Mouse (Mus musculus) CH12.LX (cell line): Measurements from ENCODE around the gene Tfdp2. TPM values are rescaled to one million over a fixed set of nuclear protein-coding genes. Genes with fewer than 3 reads are reported as not detected.

Experiments used
- DNase-seq: peaks from one replicate; pipeline ENCODE4 v3.0.0-alpha.2; 2013; ENCODE audit errors: extremely low read depth
- H3K27ac ChIP-seq: 2 replicates; pipeline ENCODE4 v1.5.1; 2012; ENCODE audit warnings: low read depth, mild to moderate bottlenecking, control low read depth, moderate library complexity; ENCODE audit not compliant: insufficient read depth
- H3K27me3 ChIP-seq: replicated peaks from 2 replicates; pipeline ENCODE3; 2012; ENCODE audit warnings: inconsistent platforms
- H3K36me3 ChIP-seq, 2 experiments: replicated peaks in 1 of 2; 2 replicates each; pipeline versions ENCODE3 to v1.6.1; 2012; ENCODE audit warnings: inconsistent platforms in 1 of 2, low read length in 1 of 2, mild to moderate bottlenecking in 1 of 2, mixed read lengths in 1 of 2, moderate library complexity in 1 of 2; ENCODE audit not compliant: control insufficient read depth in 1 of 2, insufficient read depth in 1 of 2
- H3K4me1 ChIP-seq, 2 experiments: 2 replicates each; pipeline ENCODE4 v1.6.1; 2012; ENCODE audit warnings: inconsistent platforms in 1 of 2, moderate library complexity in 1 of 2; ENCODE audit not compliant: insufficient read depth in 2 of 2, control insufficient read depth in 1 of 2
- H3K4me2 ChIP-seq: 2 replicates; pipeline ENCODE4 v1.6.1; 2012; ENCODE audit warnings: low read depth, mild to moderate bottlenecking, control low read depth; ENCODE audit not compliant: poor library complexity, insufficient read depth, severe bottlenecking
- H3K4me3 ChIP-seq, 3 experiments: fragments of 150-350 bp in 1 of 3; sonication (generic) in 1 of 3; replicated peaks in 1 of 3; 2 replicates each; pipeline versions ENCODE3 to v1.5.1; 2011 to 2012; ENCODE audit warnings: low read depth in 2 of 3, low read length in 2 of 3, mild to moderate bottlenecking in 2 of 3, moderate library complexity in 2 of 3, control low read depth in 1 of 3, improper control_type of control experiment in 1 of 3, inconsistent platforms in 1 of 3, mixed read lengths in 1 of 3; ENCODE audit not compliant: poor library complexity in 1 of 3
- H3K79me2 ChIP-seq: replicated peaks from 2 replicates; pipeline ENCODE4 v1.6.1; 2012; ENCODE audit warnings: mild to moderate bottlenecking, moderate library complexity; ENCODE audit not compliant: control insufficient read depth, poor library complexity, insufficient read depth, severe bottlenecking; ENCODE audit errors: extremely low read depth
- H3K9ac ChIP-seq: 2 replicates; pipeline ENCODE4 v1.6.1; 2012; ENCODE audit warnings: low read depth, mild to moderate bottlenecking, control low read depth, moderate library complexity; ENCODE audit not compliant: insufficient read depth
- H3K9me3 ChIP-seq: replicated peaks from 2 replicates; pipeline ENCODE3; 2012; ENCODE audit warnings: low read length, inconsistent platforms, mixed read lengths
- BHLHE40 ChIP-seq: IDR thresholded peaks from 2 replicates; pipeline ENCODE4 v1.6.1; 2011; ENCODE audit warnings: mild to moderate bottlenecking, low read depth, low read length, improper control_type of control experiment
- CHD2 ChIP-seq: IDR thresholded peaks from 2 replicates; pipeline ENCODE4 v1.6.1; 2011; ENCODE audit warnings: low read length, improper control_type of control experiment
- CTCF ChIP-seq, 2 experiments: IDR thresholded peaks in 1 of 2; conservative IDR thresholded peaks in 1 of 2; 2 replicates each; pipeline ENCODE4 v1.5.1; 2011 to 2012; ENCODE audit warnings: low read depth in 2 of 2, low read length in 2 of 2, improper control_type of control experiment in 1 of 2, inconsistent platforms in 1 of 2, mild to moderate bottlenecking in 1 of 2, moderate library complexity in 1 of 2
- E2F4 ChIP-seq: IDR thresholded peaks from 2 replicates; pipeline ENCODE4 v1.6.1; 2011; ENCODE audit warnings: low read depth, low read length, improper control_type of control experiment; ENCODE audit not compliant: insufficient replicate concordance
- ELF1 ChIP-seq: IDR thresholded peaks from 2 replicates; pipeline ENCODE4 v1.6.1; 2014; ENCODE audit warnings: low read depth, mild to moderate bottlenecking, inconsistent platforms, low read length, improper control_type of control experiment
- EP300 ChIP-seq: IDR thresholded peaks from 2 replicates; pipeline ENCODE4 v1.6.1; 2011; ENCODE audit warnings: low read length, improper control_type of control experiment
- ETS1 ChIP-seq: conservative IDR thresholded peaks from 2 replicates; pipeline ENCODE4 v1.6.1; 2012; ENCODE audit warnings: low read depth, mild to moderate bottlenecking, inconsistent platforms, low read length, improper control_type of control experiment, moderate library complexity
- GABPA ChIP-seq: IDR thresholded peaks from 2 replicates; pipeline ENCODE4 v1.6.1; 2012; ENCODE audit warnings: low read depth, low read length, improper control_type of control experiment, inconsistent platforms; ENCODE audit not compliant: insufficient replicate concordance
- HCFC1 ChIP-seq: IDR thresholded peaks from 2 replicates; pipeline ENCODE4 v1.6.1; 2012; ENCODE audit warnings: low read depth, mild to moderate bottlenecking, inconsistent platforms, low read length, improper control_type of control experiment
- IRF4 ChIP-seq: IDR thresholded peaks from 2 replicates; pipeline ENCODE4 v1.6.1; 2014; ENCODE audit warnings: low read depth, mild to moderate bottlenecking, inconsistent platforms, low read length, improper control_type of control experiment
- JUN ChIP-seq: IDR thresholded peaks from 2 replicates; pipeline ENCODE4 v1.6.1; 2011; ENCODE audit warnings: low read depth, mild to moderate bottlenecking, low read length, improper control_type of control experiment, moderate library complexity; ENCODE audit not compliant: insufficient read depth
- JUND ChIP-seq: conservative IDR thresholded peaks from 2 replicates; pipeline ENCODE4 v1.6.1; 2011; ENCODE audit warnings: low read depth, low read length, improper control_type of control experiment
- MAFK ChIP-seq: IDR thresholded peaks from 2 replicates; pipeline ENCODE4 v1.6.1; 2011; ENCODE audit warnings: low read length, improper control_type of control experiment; ENCODE audit not compliant: insufficient replicate concordance
- MAZ ChIP-seq: IDR thresholded peaks from 2 replicates; pipeline ENCODE4 v1.6.1; 2012; ENCODE audit warnings: low read depth, mild to moderate bottlenecking, inconsistent platforms, low read length, improper control_type of control experiment, moderate library complexity
- MEF2A ChIP-seq: IDR thresholded peaks from 2 replicates; pipeline ENCODE4 v1.6.1; 2014; ENCODE audit warnings: low read depth, mild to moderate bottlenecking, inconsistent platforms, low read length, improper control_type of control experiment, borderline replicate concordance
- MXI1 ChIP-seq: IDR thresholded peaks from 2 replicates; pipeline ENCODE4 v1.6.1; 2011; ENCODE audit warnings: mild to moderate bottlenecking, low read depth, low read length, improper control_type of control experiment
- MYC ChIP-seq: IDR thresholded peaks from 2 replicates; pipeline ENCODE4 v1.6.1; 2011; ENCODE audit warnings: low read depth, mild to moderate bottlenecking, improper control_type of control experiment, low read length
- NRF1 ChIP-seq: IDR thresholded peaks from 2 replicates; pipeline ENCODE4 v1.6.1; 2014; ENCODE audit warnings: low read depth, mild to moderate bottlenecking, inconsistent platforms, low read length, improper control_type of control experiment, moderate library complexity
- RAD21 ChIP-seq: IDR thresholded peaks from 2 replicates; pipeline ENCODE4 v1.6.1; 2011; ENCODE audit warnings: low read depth, mild to moderate bottlenecking, low read length, improper control_type of control experiment, moderate library complexity
- SIN3A ChIP-seq: IDR thresholded peaks from 2 replicates; pipeline ENCODE4 v1.6.1; 2012; ENCODE audit warnings: low read length, improper control_type of control experiment, inconsistent platforms
- SMC3 ChIP-seq: IDR thresholded peaks from 2 replicates; pipeline ENCODE4 v1.6.1; 2011; ENCODE audit warnings: low read depth, low read length, improper control_type of control experiment
- TBP ChIP-seq: conservative IDR thresholded peaks from 2 replicates; pipeline ENCODE4 v1.6.1; 2011; ENCODE audit warnings: low read depth, low read length, improper control_type of control experiment
- TCF12 ChIP-seq: IDR thresholded peaks from 2 replicates; pipeline ENCODE4 v1.6.1; 2014; ENCODE audit warnings: low read depth, mild to moderate bottlenecking, inconsistent platforms, low read length, improper control_type of control experiment
- UBTF ChIP-seq: IDR thresholded peaks from 2 replicates; pipeline ENCODE4 v1.6.1; 2012; ENCODE audit warnings: low read depth, mild to moderate bottlenecking, inconsistent platforms, low read length, improper control_type of control experiment, moderate library complexity
- USF1 ChIP-seq: IDR thresholded peaks from 2 replicates; pipeline ENCODE4 v1.6.1; 2014; ENCODE audit warnings: low read depth, mild to moderate bottlenecking, inconsistent platforms, low read length, improper control_type of control experiment
- USF2 ChIP-seq: conservative IDR thresholded peaks from 2 replicates; pipeline ENCODE4 v1.6.1; 2011; ENCODE audit warnings: low read depth, low read length, improper control_type of control experiment
- ZC3H11A ChIP-seq: IDR thresholded peaks from 2 replicates; pipeline ENCODE4 v1.6.1; 2012; ENCODE audit warnings: low read depth, mild to moderate bottlenecking, inconsistent platforms, low read length, improper control_type of control experiment
- ZKSCAN1 ChIP-seq: IDR thresholded peaks from 2 replicates; pipeline ENCODE4 v1.6.1; 2012; ENCODE audit warnings: low read depth, inconsistent platforms, low read length, improper control_type of control experiment, borderline replicate concordance
- ZMIZ1 ChIP-seq: IDR thresholded peaks from 2 replicates; pipeline ENCODE4 v1.6.1; 2012; ENCODE audit warnings: low read depth, mild to moderate bottlenecking, inconsistent platforms, low read length, improper control_type of control experiment
- dilution Hi-C: fragments of 300-500 bp; cut with MboI; formaldehyde crosslinking; loops from 2 replicates; pipeline ENCODE4 v1.14.3; 2020; ENCODE audit warnings: low sequenced_read_pairs; ENCODE audit not compliant: extremely low pct_unique_long_range_greater_than_20kb, extremely low pct_ligation_motif_present
- in situ Hi-C: fragments of 300-500 bp; cut with MboI; formaldehyde crosslinking; loops from 3 replicates; pipeline ENCODE4 v1.14.3; 2019; ENCODE audit warnings: low sequenced_read_pairs, low pct_ligation_motif_present, low pct_unique_long_range_greater_than_20kb, mixed read lengths
- polyA plus RNA-seq: library from polyadenylated mRNA; unstranded; fragments of >175 nt; gene quantifications from 2 replicates; pipeline ENCODE4 v1.2.1, GENCODE M21; 2012; ENCODE audit warnings: low read depth; ENCODE audit not compliant: insufficient read length
- total RNA-seq, 2 experiments: library from RNA; depleted of rRNA; stranded (reverse); fragments of 300-350 nt in 1 of 2; fragments of >200 nt in 1 of 2; gene quantifications; 2 replicates each; pipeline ENCODE4 v1.2.3; 2012 to 2014

The Tfdp2 gene
- total and polyA plus RNA-seq, 3 experiments, result 3.4 to 4.9 (median 4.7) TPM

DNA sequence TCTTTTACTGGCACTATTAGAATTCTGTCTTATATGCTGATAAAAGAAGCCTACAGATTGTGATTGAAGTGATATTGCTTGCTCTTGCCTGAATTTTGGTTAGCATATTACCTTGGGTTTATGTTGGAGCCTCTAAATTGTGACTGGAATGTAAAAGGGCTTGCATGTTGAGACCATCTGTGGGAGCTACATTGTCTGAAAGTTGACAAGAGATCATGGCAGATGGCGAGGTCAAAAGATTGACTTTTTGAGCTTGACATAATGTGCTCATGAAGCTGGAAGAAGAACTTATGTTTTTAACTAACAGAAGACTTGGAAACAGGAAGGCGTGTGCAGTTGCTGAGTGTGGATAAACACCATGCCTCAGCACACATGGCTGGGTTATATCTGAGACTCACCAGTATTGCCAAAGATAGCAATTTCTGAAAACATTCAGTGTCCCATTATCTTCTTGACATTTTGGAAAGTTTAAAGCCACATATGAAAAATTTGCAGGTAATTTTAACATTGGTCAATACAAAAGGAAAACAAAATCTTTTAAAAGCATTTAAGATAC, 23.1 kb downstream of the Tfdp2 start:
- H3K27ac ChIP-seq, result no peak overlapping the region
- no peak overlapping the region for H3K9ac ChIP-seq
- dilution Hi-C loops, result no loop called here
- peaks cover 0 to 2% of the 10 kb centered on the region in 2 experiments; a peak in 1 of 4 replicates for H3K4me1 ChIP-seq
- H3K79me2 ChIP-seq, result no peaks in the 10 kb centered on the region
- no peak overlapping the region for H3K4me2 ChIP-seq
- H3K36me3 ChIP-seq, result no peaks in the 10 kb centered on the region
- H3K4me3 ChIP-seq, result no peak overlapping the region
- TF ChIP-seq HCFC1 (no peak), GABPA (no peak), MXI1 (no peak), JUN (no peak), ZKSCAN1 (no peak), NRF1 (no peak), ZMIZ1 (no peak), USF2 (no peak), ZC3H11A (no peak), MEF2A (no peak), USF1 (no peak), BHLHE40 (no peak), CTCF (conservative IDR thresholded peaks at IDR 0.05 in 1 of 2, IDR thresholded peaks at IDR 0.05 in 1 of 2; ENCODE audit: low read depth in 2 of 2, low read length in 2 of 2) (no peak), CHD2 (no peak), MYC (no peak), E2F4 (no peak), RAD21 (no peak)
- no peaks in the 10 kb centered on the region for H3K27me3 ChIP-seq
- no peak for DNase-seq
- no peaks in the 10 kb centered on the region for H3K9me3 ChIP-seq
- in situ Hi-C loops, result no loop called here

DNA sequence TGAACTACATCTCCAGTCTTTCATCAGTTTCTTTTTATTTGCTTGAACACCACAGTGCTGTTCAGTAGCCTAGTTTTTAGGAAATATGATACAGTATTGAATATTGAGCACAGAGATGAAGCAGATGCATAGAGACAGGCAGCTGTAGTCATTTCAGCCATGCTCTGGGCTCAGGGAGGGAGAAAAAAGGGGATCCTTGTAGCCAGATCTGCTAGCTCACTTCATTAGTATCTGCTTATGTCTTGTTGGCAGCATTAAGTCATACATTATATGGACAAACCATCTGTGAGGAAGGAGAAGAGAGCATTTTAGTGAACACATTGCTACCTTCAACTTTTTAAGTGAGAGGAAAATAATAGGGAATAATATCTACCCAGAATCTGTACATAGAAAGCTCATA, 24.3 kb downstream of the Tfdp2 start:
- no peak overlapping the region for H3K9ac ChIP-seq
- H3K27ac ChIP-seq, result no peak overlapping the region
- DNase-seq, result no peak
- no peak overlapping the region for H3K4me3 ChIP-seq
- dilution Hi-C loops, result no loop called here
- H3K79me2 ChIP-seq, result no peaks in the 10 kb centered on the region
- H3K27me3 ChIP-seq, result no peaks in the 10 kb centered on the region
- TF ChIP-seq BHLHE40 (no peak), USF2 (no peak), JUND (no peak), MAZ (no peak), MXI1 (no peak), JUN (no peak), NRF1 (no peak), MAFK (no peak), IRF4 (no peak), CHD2 (no peak), SIN3A (no peak), MEF2A (no peak), SMC3 (no peak), EP300 (no peak), ETS1 (no peak), UBTF (no peak), CTCF (conservative IDR thresholded peaks at IDR 0.05 in 1 of 2, IDR thresholded peaks at IDR 0.05 in 1 of 2; ENCODE audit: low read depth in 2 of 2, low read length in 2 of 2) (no peak), TBP (no peak), ELF1 (no peak), TCF12 (no peak)
- no peak overlapping the region for H3K4me2 ChIP-seq
- H3K4me1 ChIP-seq, result no peaks in the 10 kb centered on the region
- H3K36me3 ChIP-seq, result no peaks in the 10 kb centered on the region
- no peaks in the 10 kb centered on the region for H3K9me3 ChIP-seq
- in situ Hi-C loops, result no loop called here
